16 mouse cellular contexts compared by ENCODE assay signal in the genomic region with DNA sequence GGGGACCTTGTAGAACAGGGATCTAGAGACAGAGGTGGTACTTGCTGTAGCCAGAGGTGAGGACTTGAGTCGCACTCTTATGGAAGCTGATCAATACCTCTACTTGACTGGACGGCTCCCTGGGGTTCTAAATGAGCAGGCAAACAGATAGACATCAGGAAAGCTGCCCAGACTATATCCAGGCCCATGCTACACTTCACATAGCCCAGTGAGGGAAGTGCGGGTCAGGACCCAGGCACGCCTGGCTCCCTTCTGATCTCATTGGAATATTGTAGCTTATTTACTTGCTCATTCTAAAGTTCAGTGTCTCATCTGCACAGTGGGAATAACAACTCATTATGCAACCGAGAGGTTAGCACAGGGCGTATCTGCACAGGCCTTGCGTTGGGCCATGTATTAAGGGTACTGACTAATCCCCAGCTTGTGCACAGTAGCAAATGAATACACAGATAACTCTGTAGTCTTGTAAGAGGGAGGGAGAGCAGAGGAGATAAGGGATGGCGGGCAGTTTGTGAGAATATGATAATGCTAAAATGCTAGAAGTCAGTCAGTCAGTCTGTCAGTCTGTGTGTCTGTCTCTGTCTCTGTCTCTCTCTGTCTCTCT.
A peak's percentile ranks its signal among the peaks of the same experiment; 100 is the strongest.
DNase-seq lines count a peak whose midpoint lies in the region; ATAC-seq and TF ChIP-seq lines count a peak whose summit lies in the region.
"Had no signal": no experiment of that assay in that cellular context is flagged by ENCODE, and none has a peak within 500 bp of the region (broad histone marks: within the 10 kb centered on the region; RNA-seq: fewer than 3 reads in every experiment).

No protein-coding gene starts in this region.

- H3K4me1 ChIP-seq in kidney, embryonic 14.5 days (ENCODE audit: control insufficient read depth, insufficient read depth, low read length): 0 out of 2 replicates have a peak, but pooled peaks cover 3% of the 10 kb centered on the region
- peaks cover 9% of the 10 kb centered on the region for H3K4me1 ChIP-seq in liver, adult 2 months (ENCODE audit: control insufficient read depth, insufficient read depth, low read length)
- H3K4me1 ChIP-seq in stomach, embryonic 14.5 days (ENCODE audit: control insufficient read depth, insufficient read depth, low read length): 0 out of 2 replicates have a peak, but pooled peaks cover 9% of the 10 kb centered on the region
- peaks cover 16% of the 10 kb centered on the region for H3K4me1 ChIP-seq in forebrain, embryonic 15.5 days
- H3K4me1 ChIP-seq in forebrain, embryonic 16.5 days (replicated peaks; ENCODE audit: control insufficient read depth, insufficient read depth, low read length): peaks cover 14% of the 10 kb centered on the region
- peaks cover 6% of the 10 kb centered on the region; the same call in 1 of the 2 replicates for H3K4me1 ChIP-seq in midbrain, postnatal 0 days (ENCODE audit: insufficient read depth, low read length)

- DNase-seq in kidney, adult 18-20 months: peak; percentile 27
- DNase-seq in c-Kit-positive CD71-positive TER-119-positive erythroid progenitor cells, embryonic 14.5 days (ENCODE audit: low spot score): peak; percentile 69
- DNase-seq in liver, adult 2 months (ENCODE audit: extremely low read depth, low read depth, low spot score): peak; percentile 98
- DNase-seq in midbrain, postnatal 0 days (ENCODE audit: low spot score): no peak
- DNase-seq: B cell, adult 2 months; right cerebral cortex, adult 18-20 months had no signal

- TF ChIP-seq POLR2A in liver, adult 2 months (IDR thresholded peaks at IDR 0.05; ENCODE audit: extremely low read depth, insufficient read depth, low read length): no peak

- no peak for TF ChIP-seq CTCF in liver, adult 2 months (IDR thresholded peaks at IDR 0.05; ENCODE audit: low read depth, low read length)
- TF ChIP-seq CTCF in midbrain, postnatal 0 days (IDR thresholded peaks at IDR 0.05): no peak

- no peaks in the 10 kb centered on the region for H3K27me3 ChIP-seq in kidney, embryonic 14.5 days (ENCODE audit: control insufficient read depth, insufficient read depth, low read length)
- H3K27me3 ChIP-seq in liver, adult 2 months (ENCODE audit: control insufficient read depth, insufficient read depth, low read length): no peaks in the 10 kb centered on the region
- no peaks in the 10 kb centered on the region for H3K27me3 ChIP-seq in stomach, embryonic 14.5 days (ENCODE audit: control insufficient read depth, insufficient read depth, low read length)
- no peaks in the 10 kb centered on the region for H3K27me3 ChIP-seq in forebrain, embryonic 15.5 days
- H3K27me3 ChIP-seq in forebrain, embryonic 16.5 days (replicated peaks; ENCODE audit: control insufficient read depth, insufficient read depth, low read length): no peaks in the 10 kb centered on the region
- H3K27me3 ChIP-seq in midbrain, postnatal 0 days (ENCODE audit: insufficient read depth, low read length): no peaks in the 10 kb centered on the region
- H3K27me3 ChIP-seq: hindbrain, embryonic 13.5 days; lung, embryonic 15.5 days; midbrain, embryonic 12.5 days had no signal

- no peak overlapping the region for H3K4me3 ChIP-seq in kidney, embryonic 14.5 days (ENCODE audit: low read length)
- no peak overlapping the region for H3K4me3 ChIP-seq in liver, adult 2 months (ENCODE audit: insufficient read depth, low read depth, low read length)
- H3K4me3 ChIP-seq in stomach, embryonic 14.5 days (ENCODE audit: low read depth, low read length): no peak overlapping the region
- H3K4me3 ChIP-seq in forebrain, embryonic 15.5 days: no peak overlapping the region
- H3K4me3 ChIP-seq in forebrain, embryonic 16.5 days (replicated peaks; ENCODE audit: low read length): no peak overlapping the region
- no peak overlapping the region for H3K4me3 ChIP-seq in midbrain, postnatal 0 days (ENCODE audit: low read depth, low read length)
- H3K4me3 ChIP-seq: heart, embryonic 13.5 days; hindbrain, embryonic 13.5 days; lung, embryonic 15.5 days; midbrain, embryonic 12.5 days; neural tube, embryonic 13.5 days had no signal

- H3K27ac ChIP-seq in kidney, embryonic 14.5 days (ENCODE audit: low read depth, low read length): no peak overlapping the region
- H3K27ac ChIP-seq in liver, adult 2 months (replicated peaks; ENCODE audit: insufficient read depth, low read depth, low read length): peak overlapping the region; percentile 93
- no peak overlapping the region for H3K27ac ChIP-seq in stomach, embryonic 14.5 days (ENCODE audit: low read length)
- H3K27ac ChIP-seq in forebrain, embryonic 15.5 days (replicated peaks): no peak overlapping the region
- H3K27ac ChIP-seq in forebrain, embryonic 16.5 days (ENCODE audit: low read length): no peak overlapping the region
- no peak overlapping the region for H3K27ac ChIP-seq in midbrain, postnatal 0 days (ENCODE audit: low read depth, low read length)
- H3K27ac ChIP-seq: heart, embryonic 13.5 days; lung, embryonic 15.5 days; midbrain, embryonic 12.5 days; neural tube, embryonic 13.5 days had no signal

- no peak for ATAC-seq in kidney, embryonic 14.5 days (ENCODE audit: low FRiP score, low TSS enrichment)
- peak; percentile 67; the same call in 1 of the 2 replicates for ATAC-seq in stomach, embryonic 14.5 days (ENCODE audit: insufficient number of reproducible peaks, insufficient read depth, low FRiP score, low read depth)
- ATAC-seq in forebrain, embryonic 15.5 days (replicated peaks): no peak
- ATAC-seq in forebrain, embryonic 16.5 days: no peak
- ATAC-seq in midbrain, postnatal 0 days (ENCODE audit: low FRiP score): no peak

- H3K79me2 ChIP-seq in liver, adult 2 months (ENCODE audit: control insufficient read depth, insufficient read depth, low read length): no peaks in the 10 kb centered on the region

- no peak overlapping the region for H3K9ac ChIP-seq in kidney, embryonic 14.5 days (ENCODE audit: low read depth, low read length)
- peak overlapping the region; percentile 60 for H3K9ac ChIP-seq in liver, adult 2 months (ENCODE audit: low read depth, low read length)
- no peak overlapping the region for H3K9ac ChIP-seq in stomach, embryonic 14.5 days (replicated peaks; ENCODE audit: low read depth, low read length)
- H3K9ac ChIP-seq in forebrain, embryonic 15.5 days (replicated peaks): no peak overlapping the region
- no peak overlapping the region for H3K9ac ChIP-seq in forebrain, embryonic 16.5 days (replicated peaks; ENCODE audit: low read depth, low read length)
- no peak overlapping the region for H3K9ac ChIP-seq in midbrain, postnatal 0 days (replicated peaks; ENCODE audit: low read length, poor library complexity, severe bottlenecking)
- H3K9ac ChIP-seq: heart, embryonic 13.5 days; hindbrain, embryonic 13.5 days; lung, embryonic 15.5 days; midbrain, embryonic 12.5 days; neural tube, embryonic 13.5 days had no signal

- no peaks in the 10 kb centered on the region for H3K9me3 ChIP-seq in kidney, embryonic 14.5 days (ENCODE audit: control insufficient read depth, low read length)
- H3K9me3 ChIP-seq in stomach, embryonic 14.5 days (ENCODE audit: control insufficient read depth, low read depth, low read length): no peaks in the 10 kb centered on the region
- no peaks in the 10 kb centered on the region for H3K9me3 ChIP-seq in forebrain, embryonic 15.5 days
- no peaks in the 10 kb centered on the region for H3K9me3 ChIP-seq in forebrain, embryonic 16.5 days (ENCODE audit: control insufficient read depth, low read length)
- H3K9me3 ChIP-seq in midbrain, postnatal 0 days (ENCODE audit: low read length): no peaks in the 10 kb centered on the region
- H3K9me3 ChIP-seq: heart, embryonic 13.5 days; hindbrain, embryonic 13.5 days; lung, embryonic 15.5 days; midbrain, embryonic 12.5 days; neural tube, embryonic 13.5 days had no signal

- no peaks in the 10 kb centered on the region for H3K36me3 ChIP-seq in kidney, embryonic 14.5 days (ENCODE audit: control insufficient read depth, insufficient read depth, low read length)
- no peaks in the 10 kb centered on the region for H3K36me3 ChIP-seq in liver, adult 2 months (ENCODE audit: control insufficient read depth, insufficient read depth, low read length)
- no peaks in the 10 kb centered on the region for H3K36me3 ChIP-seq in stomach, embryonic 14.5 days (ENCODE audit: control insufficient read depth, insufficient read depth, low read length)
- no peaks in the 10 kb centered on the region for H3K36me3 ChIP-seq in forebrain, embryonic 15.5 days
- H3K36me3 ChIP-seq in forebrain, embryonic 16.5 days (ENCODE audit: control insufficient read depth, insufficient read depth): no peaks in the 10 kb centered on the region
- H3K36me3 ChIP-seq in midbrain, postnatal 0 days (ENCODE audit: insufficient read depth, low read length): no peaks in the 10 kb centered on the region
- H3K36me3 ChIP-seq: G1E; heart, embryonic 13.5 days; hindbrain, embryonic 13.5 days; lung, embryonic 15.5 days; midbrain, embryonic 12.5 days; neural tube, embryonic 13.5 days had no signal

- no peak overlapping the region for H3K4me2 ChIP-seq in kidney, embryonic 14.5 days (replicated peaks; ENCODE audit: low read depth, low read length)
- no peak overlapping the region for H3K4me2 ChIP-seq in stomach, embryonic 14.5 days (replicated peaks; ENCODE audit: low read depth, low read length)
- no peak overlapping the region for H3K4me2 ChIP-seq in forebrain, embryonic 15.5 days (replicated peaks)
- H3K4me2 ChIP-seq in forebrain, embryonic 16.5 days (ENCODE audit: low read length): no peak overlapping the region
- H3K4me2 ChIP-seq in midbrain, postnatal 0 days (ENCODE audit: low read depth, low read length, poor library complexity, severe bottlenecking): no peak overlapping the region
- H3K4me2 ChIP-seq: heart, embryonic 13.5 days; hindbrain, embryonic 13.5 days; lung, embryonic 15.5 days; midbrain, embryonic 12.5 days; neural tube, embryonic 13.5 days had no signal

- WGBS in kidney, embryonic 14.5 days: 88% methylated on average over 8 of the region's 8 CpGs
- WGBS in liver, adult 2 months: 22% methylated on average over 8 of the region's 8 CpGs
- 78% methylated on average over 8 of the region's 8 CpGs for WGBS in stomach, embryonic 14.5 days
- WGBS in forebrain, embryonic 15.5 days: 85% methylated on average over 8 of the region's 8 CpGs
- WGBS in forebrain, embryonic 16.5 days: 86% methylated on average over 8 of the region's 8 CpGs
- WGBS in midbrain, postnatal 0 days: 82% methylated on average over 8 of the region's 8 CpGs
